Mouse (Mus musculus): ENCODE data around the gene Mettl26.

GRCm38 (mm10) chr17:25914295-25914694, 39.4 kb downstream of the Mettl26 start:
- TF ChIP-seq CTCF (IDR thresholded peaks at IDR 0.05; ENCODE audit: borderline replicate concordance, control insufficient read depth, extremely low read depth, insufficient read depth, low read length, poor library complexity) = no peak
- no peak for TF ChIP-seq POLR2A (IDR thresholded peaks at IDR 0.05; ENCODE audit: control insufficient read depth, extremely low read depth, insufficient read depth, low read length, poor library complexity)
